Mouse (Mus musculus): Measurements from ENCODE around the gene Pus1.
A peak's percentile ranks its signal among the peaks of the same experiment; 100 is the strongest.
"Not testable (repeated sequence)": the region's sequence is repeated elsewhere in the genome, so short reads cannot be mapped to it uniquely, and the experiment has no call there.

The Pus1 gene

GRCm38 (mm10) chr5:110780761-110781528 is 486 bp upstream of the Pus1 start:
- DNase-seq = peak; percentile 34

GRCm38 (mm10) chr5:110779276-110779997 is 1.0 kb downstream of the Pus1 start:
- DNase-seq = no peak

- no peak for DNase-seq
These were observed 2.2 kb downstream of the Pus1 start for GRCm38 (mm10) chr5:110778263-110778662.

GRCm38 (mm10) chr5:110776141-110776540 is 4.3 kb downstream of the Pus1 start:
- no peak for DNase-seq

GRCm38 (mm10) chr5:110774511-110774910 is 5.9 kb downstream of the Pus1 start:
- DNase-seq = no peak

GRCm38 (mm10) chr5:110772945-110773344 is 7.5 kb downstream of the Pus1 start:
- DNase-seq = not testable (repeated sequence)

GRCm38 (mm10) chr5:110770448-110771158 is 9.9 kb downstream of the Pus1 start, which contains the start of gene Ep400:
Gene Ep400 (minus strand): TSS chr5:110770717.
- peak; percentile 100 for DNase-seq

GRCm38 (mm10) chr5:110770031-110770445 is 10.4 kb downstream of the Pus1 start:
- DNase-seq = no peak

- DNase-seq = no peak
These were observed 11.2 kb downstream of the Pus1 start for GRCm38 (mm10) chr5:110769272-110769671.

GRCm38 (mm10) chr5:110763890-110764289 is 16.6 kb downstream of the Pus1 start:
- no peak for DNase-seq

- no peak for DNase-seq
These were observed 35.4 kb downstream of the Pus1 start for GRCm38 (mm10) chr5:110745021-110745420.

GRCm38 (mm10) chr5:110739496-110740275 is 40.8 kb downstream of the Pus1 start:
- DNase-seq = no peak

- DNase-seq = no peak
These were observed 44.9 kb downstream of the Pus1 start for GRCm38 (mm10) chr5:110735606-110736005.

- no peak for DNase-seq
These were observed 47.1 kb downstream of the Pus1 start for GRCm38 (mm10) chr5:110733231-110733823.

- DNase-seq = no peak
These were observed 49.2 kb downstream of the Pus1 start for GRCm38 (mm10) chr5:110731227-110731626.

GRCm38 (mm10) chr5:110727850-110728249 is 52.6 kb downstream of the Pus1 start:
- no peak for DNase-seq

All from kidney, adult 11 months (tissue).